Mouse (Mus musculus) small intestine, adult 2 months (tissue): ENCODE measurements around the gene Wnt2. TPM values are rescaled to one million over a fixed set of nuclear protein-coding genes. Genes with fewer than 3 reads are reported as not detected.

Experiments used
- H3K27ac ChIP-seq: fragments of 200-500 bp; 2 replicates; pipeline ENCODE4 v1.5.1; 2012; ENCODE audit warnings: low read depth, low read length, control low read depth, inconsistent platforms; ENCODE audit not compliant: insufficient read depth
- H3K27me3 ChIP-seq: fragments of 200-500 bp; 2 replicates; pipeline ENCODE4 v1.6.1; 2012; ENCODE audit warnings: mild to moderate bottlenecking, moderate library complexity, low read length, inconsistent platforms; ENCODE audit not compliant: control insufficient read depth, insufficient read depth
- H3K36me3 ChIP-seq: fragments of 200-500 bp; 2 replicates; pipeline ENCODE4 v1.6.1; 2012; ENCODE audit warnings: mild to moderate bottlenecking, low read length, control low read depth, inconsistent platforms; ENCODE audit not compliant: control insufficient read depth, insufficient read depth
- H3K4me1 ChIP-seq: fragments of 200-500 bp; 2 replicates; pipeline ENCODE4 v1.6.1; 2012; ENCODE audit warnings: low read length, inconsistent platforms, mixed read lengths; ENCODE audit not compliant: control insufficient read depth, insufficient read depth, insufficient read length
- H3K4me3 ChIP-seq: fragments of 200-500 bp; 2 replicates; pipeline ENCODE4 v1.5.1; 2012; ENCODE audit warnings: low read depth, mild to moderate bottlenecking, control low read depth, inconsistent platforms, low read length, moderate library complexity
- CTCF ChIP-seq: fragments of 200-500 bp; IDR thresholded peaks from 2 replicates; pipeline ENCODE4 v1.5.1; 2012; ENCODE audit warnings: low read depth, mild to moderate bottlenecking, control low read depth, inconsistent platforms, low read length, moderate library complexity, mixed read lengths; ENCODE audit not compliant: insufficient replicate concordance, insufficient read length; ENCODE audit errors: extremely low read depth
- POLR2A ChIP-seq: fragments of 200-500 bp; IDR thresholded peaks from 2 replicates; pipeline ENCODE4 v1.6.1; 2012; ENCODE audit warnings: low read depth, mild to moderate bottlenecking, control low read depth, inconsistent platforms, low read length, moderate library complexity
- WGBS: fragments of 180-500 bp; shearing (Covaris S2); methylation state at CpG from one replicate; pipeline ENCODE4 v1.1.7; 2018; 5-methylcytosine and 5-hydroxymethylcytosine counted together
- polyA plus RNA-seq: library from polyadenylated mRNA; depleted of rRNA; stranded (reverse); fragments of >200 nt; gene quantifications from 2 replicates; pipeline ENCODE4 v1.2.3, GENCODE M21; 2012; rRNA removed

Wnt2 gene
- polyA plus RNA-seq, 1 experiment, result 0.66 TPM

DNA sequence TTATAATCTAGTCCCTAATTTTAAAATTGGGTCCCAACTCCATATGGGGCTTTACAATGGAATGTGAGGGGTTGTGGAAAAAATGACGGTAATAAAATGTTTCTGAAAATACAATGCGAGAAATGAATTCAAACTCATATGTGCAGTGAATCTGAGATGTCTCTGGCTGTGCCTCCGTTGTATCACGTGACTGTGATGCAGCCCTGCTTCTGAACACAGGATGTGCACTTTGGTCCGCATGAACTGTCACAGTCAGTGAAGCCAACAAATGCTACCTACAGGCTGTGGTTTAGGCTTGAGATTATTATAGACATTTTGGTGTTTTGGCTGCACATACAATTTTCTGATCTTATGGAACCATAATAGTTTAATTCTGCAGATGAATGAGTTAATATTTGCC is 81.3 kb downstream of the Wnt2 start:
- TF ChIP-seq POLR2A, result no peak
- no peak for TF ChIP-seq CTCF
- WGBS, result 87% methylated on average over 5 of the region's 5 CpGs
- Histone ChIP-seq H3K36me3 (no peaks in the 10 kb centered on the region), H3K4me1 (no peaks in the 10 kb centered on the region), H3K4me3 (no peak overlapping the region), H3K27ac (no peak overlapping the region), H3K27me3 (no peaks in the 10 kb centered on the region)

GRCm38 (mm10) chr6:17947130-17947831 is 83.1 kb downstream of the Wnt2 start:
- Histone ChIP-seq H3K27ac (no peak overlapping the region), H3K36me3 (no peaks in the 10 kb centered on the region), H3K4me3 (no peak overlapping the region), H3K4me1 (no peaks in the 10 kb centered on the region), H3K27me3 (no peaks in the 10 kb centered on the region)
- 69% methylated on average over 11 of the region's 11 CpGs for WGBS
- TF ChIP-seq POLR2A, result no peak
- TF ChIP-seq CTCF, result no peak

DNA sequence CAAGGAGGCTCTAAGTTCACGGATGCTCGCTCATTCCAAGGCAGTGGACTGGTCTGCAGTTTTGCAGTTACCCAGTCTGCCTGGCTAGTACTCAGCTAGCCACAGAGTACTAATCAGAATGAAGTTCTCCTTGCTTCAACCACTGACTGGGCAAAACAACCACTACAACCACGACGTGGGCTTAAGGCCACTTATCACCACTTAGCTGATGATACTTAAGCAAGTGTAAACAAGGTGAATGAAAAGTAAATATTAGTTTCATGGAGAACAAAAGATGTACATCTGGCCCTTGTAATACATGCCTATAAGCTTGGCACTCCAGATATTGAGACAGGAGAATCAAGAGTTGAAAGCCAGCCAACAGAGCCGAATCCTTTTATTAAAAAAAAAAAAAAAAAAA is 83.9 kb downstream of the Wnt2 start:
- TF ChIP-seq CTCF, result no peak
- TF ChIP-seq POLR2A, result no peak
- no peaks in the 10 kb centered on the region for H3K4me1 ChIP-seq
- no peak overlapping the region for H3K4me3 ChIP-seq
- 34% methylated on average over 5 of the region's 5 CpGs for WGBS
- H3K27me3 ChIP-seq, result no peaks in the 10 kb centered on the region
- no peaks in the 10 kb centered on the region for H3K36me3 ChIP-seq
- H3K27ac ChIP-seq, result no peak overlapping the region

- 39% methylated on average over 9 of the region's 9 CpGs for WGBS
- Histone ChIP-seq H3K4me3 (no peak overlapping the region), H3K27me3 (no peaks in the 10 kb centered on the region), H3K4me1 (no peaks in the 10 kb centered on the region), H3K27ac (no peak overlapping the region), H3K36me3 (no peaks in the 10 kb centered on the region)
- TF ChIP-seq POLR2A (no peak), CTCF (no peak)
Measured at GRCm38 (mm10) chr6:17943877-17944617, 86.3 kb downstream of the Wnt2 start.

DNA sequence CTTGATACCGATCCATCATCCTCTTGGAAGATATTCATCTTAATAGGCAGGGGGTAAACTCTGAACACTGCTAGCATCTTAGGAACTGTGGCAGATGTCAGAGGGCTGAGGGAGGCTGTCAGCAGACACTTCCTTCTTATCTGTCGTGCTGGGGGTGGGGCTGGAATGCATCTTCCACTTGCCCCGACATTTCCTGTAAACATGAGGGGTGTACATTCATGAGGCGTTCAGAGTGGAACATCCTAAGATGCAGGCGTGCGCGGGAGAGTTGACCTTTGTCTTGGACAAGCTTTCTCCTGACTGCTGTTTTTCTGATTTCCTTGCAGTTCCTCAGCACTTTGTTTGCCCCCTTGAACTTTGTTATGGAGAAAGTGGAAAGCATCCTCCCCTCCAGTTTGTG is 88.0 kb downstream of the Wnt2 start:
- Histone ChIP-seq H3K27me3 (no peaks in the 10 kb centered on the region), H3K36me3 (no peaks in the 10 kb centered on the region), H3K27ac (no peak overlapping the region), H3K4me1 (no peaks in the 10 kb centered on the region), H3K4me3 (no peak overlapping the region)
- TF ChIP-seq CTCF, result no peak
- TF ChIP-seq POLR2A, result no peak
- 75% methylated on average over 7 of the region's 7 CpGs for WGBS

GRCm38 (mm10) chr6:17941916-17942315 is 88.5 kb downstream of the Wnt2 start:
- no peak overlapping the region for H3K4me3 ChIP-seq
- H3K27me3 ChIP-seq, result no peaks in the 10 kb centered on the region
- WGBS, result 80% methylated on average over 2 of the region's 2 CpGs
- TF ChIP-seq POLR2A, result no peak
- no peak for TF ChIP-seq CTCF
- no peaks in the 10 kb centered on the region for H3K36me3 ChIP-seq
- no peak overlapping the region for H3K27ac ChIP-seq
- H3K4me1 ChIP-seq, result no peaks in the 10 kb centered on the region

Other genes with a start within 250 kb of the Wnt2 start
- gene Asz1, start 78.5 kb upstream of the Wnt2 start, polyA plus RNA-seq, result not detected in 2 replicates
- gene Cftr, start 140.1 kb upstream of the Wnt2 start, polyA plus RNA-seq, result 1.8 and 1.9 TPM in 2 replicates